Mouse (Mus musculus) neural tube, embryonic 13.5 days (tissue): ENCODE data around the gene Tdrd1. TPM values are rescaled to one million over a fixed set of nuclear protein-coding genes. Genes with fewer than 3 reads are reported as not detected.

Experiments used
- ATAC-seq: fragments of 200-750 bp; cut with Nextera tagmentation; 2 replicates; pipeline ENCODE4 v1.8.0; 2017; ENCODE audit warnings: low read depth, mild to moderate bottlenecking, moderate TSS enrichment, moderate library complexity
- H3K27ac ChIP-seq: fragments of 300-500 bp; sonication (generic); replicated peaks from 2 replicates; pipeline ENCODE4 v1.5.1; 2015; ENCODE audit warnings: moderate library complexity, mild to moderate bottlenecking, inconsistent platforms
- H3K27me3 ChIP-seq: fragments of 300-500 bp; sonication (generic); 2 replicates; pipeline ENCODE4 v1.6.1; 2015; ENCODE audit warnings: mild to moderate bottlenecking, inconsistent platforms
- H3K36me3 ChIP-seq: fragments of 300-500 bp; sonication (generic); 2 replicates; pipeline ENCODE4 v1.6.1; 2015; ENCODE audit warnings: mild to moderate bottlenecking, inconsistent platforms
- H3K4me1 ChIP-seq: fragments of 300-500 bp; sonication (generic); replicated peaks from 2 replicates; pipeline ENCODE4 v1.6.1; 2015; ENCODE audit warnings: inconsistent platforms
- H3K4me2 ChIP-seq: fragments of 300-500 bp; sonication (generic); 2 replicates; pipeline ENCODE4 v1.6.1; 2015; ENCODE audit warnings: inconsistent platforms, mild to moderate bottlenecking, moderate library complexity
- H3K4me3 ChIP-seq: fragments of 300-500 bp; sonication (generic); 2 replicates; pipeline ENCODE4 v1.5.1; 2015; ENCODE audit warnings: mild to moderate bottlenecking, inconsistent platforms
- H3K9ac ChIP-seq: fragments of 300-500 bp; sonication (generic); 2 replicates; pipeline ENCODE4 v1.6.1; 2015; ENCODE audit warnings: moderate library complexity, mild to moderate bottlenecking, inconsistent platforms
- H3K9me3 ChIP-seq: fragments of 300-500 bp; sonication (generic); 2 replicates; pipeline ENCODE4 v1.6.1; 2016; ENCODE audit warnings: inconsistent platforms
- WGBS: fragments of 180-500 bp; shearing (Covaris S2); methylation state at CpG from one replicate; pipeline ENCODE4 v1.1.7; 2015; 5-methylcytosine and 5-hydroxymethylcytosine counted together
- polyA plus RNA-seq: library from polyadenylated mRNA; unstranded; fragments of >200 nt; fragmentation: Nextera tagmentation; extraction: Ambion mirVana; gene quantifications from 2 replicates; pipeline ENCODE4 v1.2.1, GENCODE M21; 2015

The Tdrd1 gene
- polyA plus RNA-seq, 1 experiment from 2014 or later = 0.52 TPM

GRCm38 (mm10) chr19:56838942-56839706, 13.1 kb downstream of the Tdrd1 start:
- H3K4me3 ChIP-seq = no peak overlapping the region
- no peaks in the 10 kb centered on the region for H3K27me3 ChIP-seq
- no peaks in the 10 kb centered on the region for H3K9me3 ChIP-seq
- no peaks in the 10 kb centered on the region for H3K36me3 ChIP-seq
- no peak overlapping the region for H3K27ac ChIP-seq
- ATAC-seq = no peak
- H3K4me2 ChIP-seq = no peak overlapping the region
- H3K9ac ChIP-seq = no peak overlapping the region
- 71% methylated on average over 17 of the region's 17 CpGs for WGBS
- H3K4me1 ChIP-seq = peaks cover 5% of the 10 kb centered on the region; the same call in 1 of the 2 replicates

DNA sequence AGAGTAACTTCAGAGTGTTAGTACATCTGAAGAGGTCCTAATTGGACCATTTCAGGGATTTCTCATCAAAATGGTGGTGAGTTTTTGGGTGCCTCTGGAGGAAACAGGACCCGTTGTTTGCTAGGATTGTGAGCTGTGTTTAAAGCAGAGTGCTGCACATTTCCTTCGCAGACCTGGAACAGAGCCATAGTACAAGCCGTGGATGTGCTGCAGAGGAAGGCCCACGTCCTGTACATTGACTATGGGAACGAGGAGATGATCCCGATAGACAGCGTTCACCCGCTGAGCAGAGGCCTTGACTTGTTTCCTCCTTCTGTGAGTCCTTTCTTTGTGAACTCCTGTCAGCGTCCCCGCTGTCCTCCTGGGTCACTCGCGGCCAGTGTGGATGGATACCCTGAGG, 17.0 kb downstream of the Tdrd1 start:
- Histone ChIP-seq H3K9me3 (peaks cover 13% of the 10 kb centered on the region; the same call in 1 of the 2 replicates), H3K27me3 (no peaks in the 10 kb centered on the region), H3K4me2 (no peak overlapping the region), H3K9ac (no peak overlapping the region), H3K4me3 (no peak overlapping the region), H3K27ac (no peak overlapping the region), H3K4me1 (no peaks in the 10 kb centered on the region; the same call in 1 of the 2 replicates), H3K36me3 (no peaks in the 10 kb centered on the region; the same call in 1 of the 2 replicates)
- 78% methylated on average over 12 of the region's 12 CpGs for WGBS
- ATAC-seq = no peak

DNA sequence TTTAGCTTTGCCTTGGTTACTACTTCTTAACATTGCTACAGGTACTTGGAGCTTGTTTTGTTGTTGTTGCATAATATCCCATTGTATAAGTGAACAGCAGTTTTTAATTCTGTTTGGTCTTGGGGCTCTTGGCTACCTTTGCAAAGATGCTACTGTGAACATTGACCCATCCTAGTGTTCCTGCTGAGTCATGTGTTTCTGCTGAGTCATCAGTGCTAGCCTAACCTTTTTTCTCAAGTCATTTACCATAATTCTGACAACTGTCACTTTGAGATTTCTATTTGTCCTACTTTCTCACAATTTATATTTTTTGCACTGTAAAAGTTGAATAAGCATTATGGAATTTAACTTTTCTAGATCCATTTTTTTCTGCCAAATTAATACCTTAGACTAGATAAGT, 26.6 kb downstream of the Tdrd1 start:
- H3K4me2 ChIP-seq = no peak overlapping the region
- no peak overlapping the region for H3K4me3 ChIP-seq
- no peak for ATAC-seq
- H3K27ac ChIP-seq = no peak overlapping the region
- no peak overlapping the region for H3K9ac ChIP-seq
- H3K9me3 ChIP-seq = no peaks in the 10 kb centered on the region; the same call in 1 of the 2 replicates
- H3K36me3 ChIP-seq = no peaks in the 10 kb centered on the region
- no peaks in the 10 kb centered on the region for H3K27me3 ChIP-seq
- H3K4me1 ChIP-seq = no peaks in the 10 kb centered on the region

DNA sequence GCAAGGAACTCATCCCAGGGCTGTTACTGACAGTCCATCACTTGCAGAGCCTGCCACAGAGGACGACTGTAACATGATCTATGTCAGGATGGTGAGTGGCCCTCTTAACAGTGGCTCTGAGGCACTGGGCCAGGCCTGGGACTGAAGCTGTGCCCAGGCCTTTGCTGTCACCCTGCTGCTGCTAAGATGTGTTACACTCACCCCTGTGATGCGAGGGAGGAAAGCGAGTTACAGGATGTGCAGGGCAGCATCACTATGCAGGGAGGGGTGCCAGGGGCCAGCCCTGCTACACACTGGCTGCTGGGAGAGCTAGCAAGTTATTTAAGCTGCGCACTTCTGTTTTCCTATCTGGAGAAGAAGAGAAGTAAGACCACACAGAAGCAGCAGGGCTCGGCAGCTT, 30.4 kb downstream of the Tdrd1 start:
- Histone ChIP-seq H3K9ac (no peak overlapping the region), H3K4me2 (no peak overlapping the region)
- no peak for ATAC-seq

GRCm38 (mm10) chr19:56867701-56868100, 41.7 kb downstream of the Tdrd1 start:
- H3K4me3 ChIP-seq = no peak overlapping the region
- no peak for ATAC-seq
- peaks cover 23% of the 10 kb centered on the region for H3K27me3 ChIP-seq
- no peak overlapping the region for H3K4me2 ChIP-seq
- H3K36me3 ChIP-seq = no peaks in the 10 kb centered on the region
- no peaks in the 10 kb centered on the region for H3K9me3 ChIP-seq
- no peak overlapping the region for H3K9ac ChIP-seq
- 63% methylated on average over 4 of the region's 4 CpGs for WGBS
- H3K4me1 ChIP-seq = no peaks in the 10 kb centered on the region
- H3K27ac ChIP-seq = no peak overlapping the region

More for the DNA sequence above, 30.4 kb downstream of the Tdrd1 start:
- Histone ChIP-seq H3K36me3 (no peaks in the 10 kb centered on the region), H3K4me1 (no peaks in the 10 kb centered on the region), H3K27ac (no peak overlapping the region), H3K9me3 (no peaks in the 10 kb centered on the region), H3K4me3 (no peak overlapping the region), H3K27me3 (no peaks in the 10 kb centered on the region)
- 59% methylated on average over 5 of the region's 5 CpGs for WGBS

DNA sequence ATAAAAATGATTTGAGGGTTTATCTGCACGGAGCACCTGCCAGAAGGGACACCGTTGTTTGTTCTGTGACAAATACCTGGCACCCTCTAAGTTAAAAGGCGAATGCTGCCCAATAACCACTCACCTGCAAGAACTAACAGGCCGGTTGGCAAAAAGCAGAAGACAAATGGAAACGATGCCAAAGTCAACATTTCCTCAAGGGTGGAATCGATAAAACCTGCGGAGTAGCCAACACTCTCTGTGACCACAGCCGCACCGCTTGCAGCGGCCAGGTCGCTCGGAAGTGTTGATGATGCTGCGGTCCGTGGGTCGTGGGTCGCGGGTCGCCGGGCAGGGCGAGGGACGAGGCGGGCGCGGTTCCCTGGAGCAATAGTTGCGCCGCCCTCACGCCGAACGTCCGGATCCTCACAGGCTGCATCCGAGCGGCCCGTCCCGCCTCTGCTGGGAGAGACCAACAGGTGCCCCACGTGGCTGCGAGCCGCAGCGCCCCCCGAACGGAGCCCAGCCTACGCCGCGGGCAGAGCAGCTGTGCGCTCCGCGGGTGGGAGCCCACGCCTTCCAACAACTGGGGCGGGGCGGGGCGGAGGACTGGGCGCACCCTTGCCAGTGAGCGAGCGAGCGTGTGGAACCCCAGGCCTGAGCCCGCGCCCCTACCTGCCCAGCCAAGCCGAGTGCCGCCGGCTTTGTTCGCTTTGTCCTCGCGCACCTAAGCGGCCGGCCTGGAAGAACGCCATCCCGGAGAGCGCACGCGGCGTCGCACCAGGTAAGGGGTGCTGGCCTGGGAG, 48.0 kb downstream of the Tdrd1 start, which contains the start of gene Vwa2:
TSS of gene Vwa2 (plus strand) at position 434 of the 785 bp plus-strand sequence.
- peak; percentile 53 for ATAC-seq
- WGBS = 3% methylated on average over 71 of the region's 71 CpGs
- Histone ChIP-seq H3K4me1 (peaks cover 31% of the 10 kb centered on the region), H3K27me3 (peaks cover 79% of the 10 kb centered on the region), H3K36me3 (no peaks in the 10 kb centered on the region), H3K9me3 (no peaks in the 10 kb centered on the region), H3K9ac (peak within 1 kb of the TSS; percentile 60), H3K4me3 (peak within 1 kb of the TSS; percentile 48), H3K4me2 (peak within 1 kb of the TSS; percentile 97), H3K27ac (no peak within 1 kb of the TSS)

DNA sequence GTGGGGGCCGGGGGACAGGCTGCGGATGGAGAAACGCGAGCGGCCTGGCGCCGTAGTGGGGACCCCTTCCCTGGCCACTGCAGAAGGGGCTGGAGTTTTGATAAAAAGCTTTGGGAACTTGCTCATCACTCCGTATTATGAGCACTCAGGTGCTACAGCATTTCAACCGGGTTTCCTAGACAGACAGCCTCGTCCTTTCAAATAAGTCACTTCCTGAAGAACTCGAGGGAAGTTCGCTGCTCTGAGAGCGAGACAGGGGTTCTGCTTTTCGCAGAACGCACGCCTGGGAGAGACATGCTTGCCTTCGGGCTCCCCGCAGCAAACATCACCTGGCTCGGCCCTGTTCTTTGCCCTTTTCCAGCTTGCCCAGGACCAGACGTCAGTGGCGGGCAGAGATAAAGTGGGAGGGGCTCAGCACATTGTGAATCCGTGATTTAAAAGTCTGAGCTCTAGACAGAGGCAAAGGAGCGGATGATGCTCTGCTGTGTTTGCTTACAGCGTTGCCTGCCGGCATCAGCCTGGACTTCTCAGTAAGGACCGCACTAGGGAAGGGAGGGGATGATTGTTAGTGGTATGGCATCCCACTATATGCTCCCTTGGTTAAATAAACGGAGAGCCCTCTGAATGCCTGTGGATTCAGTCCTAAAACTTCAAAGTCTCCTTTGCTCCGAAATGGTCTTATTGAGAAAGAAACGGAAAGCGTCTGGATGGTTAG, 48.7 kb downstream of the Tdrd1 start:
- Histone ChIP-seq H3K9ac (peak overlapping the region; percentile 60), H3K27ac (no peak overlapping the region), H3K9me3 (no peaks in the 10 kb centered on the region), H3K27me3 (peaks cover 79% of the 10 kb centered on the region), H3K4me2 (peak overlapping the region; percentile 97), H3K4me3 (peak overlapping the region; percentile 48), H3K36me3 (no peaks in the 10 kb centered on the region), H3K4me1 (peaks cover 31% of the 10 kb centered on the region)
- WGBS = 8% methylated on average over 30 of the region's 30 CpGs
- no peak for ATAC-seq

- 63% methylated on average over 6 of the region's 6 CpGs for WGBS
- no peak overlapping the region for H3K4me3 ChIP-seq
- peaks cover 34% of the 10 kb centered on the region for H3K4me1 ChIP-seq
- H3K27ac ChIP-seq = 0 out of 2 replicates have a peak overlapping the region, but pooled peaks have one; percentile 39
- no peak overlapping the region for H3K4me2 ChIP-seq
- peaks cover 61% of the 10 kb centered on the region for H3K27me3 ChIP-seq
- no peak overlapping the region for H3K9ac ChIP-seq
- ATAC-seq = no peak
- no peaks in the 10 kb centered on the region for H3K9me3 ChIP-seq
- H3K36me3 ChIP-seq = no peaks in the 10 kb centered on the region
Observed at GRCm38 (mm10) chr19:56877364-56877763, 51.4 kb downstream of the Tdrd1 start.

DNA sequence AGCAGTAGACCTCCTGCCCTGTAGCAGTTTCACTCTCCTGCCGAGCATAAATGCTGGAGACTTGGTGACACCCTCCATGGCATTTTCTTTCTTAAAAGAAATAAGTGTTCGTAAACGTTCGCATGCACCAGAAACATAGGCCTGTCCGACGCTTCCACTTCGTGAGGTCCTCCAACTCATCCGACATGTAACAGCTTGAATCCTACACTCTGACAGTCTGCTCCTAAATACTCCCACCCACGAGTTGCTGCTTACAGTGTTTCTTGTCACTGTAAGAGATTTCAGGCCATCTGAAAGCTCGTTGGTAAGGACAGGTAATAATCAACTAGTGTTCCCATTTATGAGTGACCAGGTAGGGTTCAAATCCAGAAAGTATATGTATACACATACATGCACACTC, 61.9 kb downstream of the Tdrd1 start:
- no peaks in the 10 kb centered on the region for H3K27me3 ChIP-seq
- H3K9ac ChIP-seq = no peak overlapping the region
- H3K4me1 ChIP-seq = peaks cover 9% of the 10 kb centered on the region; the same call in 1 of the 2 replicates
- no peaks in the 10 kb centered on the region for H3K9me3 ChIP-seq
- H3K4me2 ChIP-seq = no peak overlapping the region
- no peak for ATAC-seq
- H3K36me3 ChIP-seq = no peaks in the 10 kb centered on the region
- 87% methylated on average over 10 of the region's 10 CpGs for WGBS
- H3K4me3 ChIP-seq = no peak overlapping the region
- H3K27ac ChIP-seq = no peak overlapping the region

DNA sequence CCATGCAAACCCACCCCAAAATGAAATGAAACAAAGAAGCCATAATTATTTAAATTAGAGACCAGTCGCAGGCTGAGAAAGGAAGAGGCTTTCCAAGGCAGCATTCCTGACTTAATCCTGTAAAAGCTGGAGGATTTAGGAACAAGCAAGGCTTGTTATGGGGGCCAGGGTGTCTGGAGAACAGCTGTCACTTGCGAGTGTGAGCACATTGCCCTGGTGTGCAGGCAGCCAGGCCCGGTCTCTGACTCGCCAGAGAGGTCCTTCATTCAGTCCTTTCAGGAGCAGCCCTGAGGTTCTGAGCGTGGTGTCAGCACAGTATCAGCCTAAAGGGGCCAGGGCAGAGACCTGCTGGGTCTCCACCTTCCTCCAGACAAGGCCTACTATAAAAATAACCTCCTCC, 62.6 kb downstream of the Tdrd1 start:
- no peaks in the 10 kb centered on the region for H3K9me3 ChIP-seq
- no peak overlapping the region for H3K9ac ChIP-seq
- no peak for ATAC-seq
- H3K27ac ChIP-seq = no peak overlapping the region
- H3K4me3 ChIP-seq = no peak overlapping the region
- H3K36me3 ChIP-seq = no peaks in the 10 kb centered on the region
- peaks cover 9% of the 10 kb centered on the region; the same call in 1 of the 2 replicates for H3K4me1 ChIP-seq
- no peak overlapping the region for H3K4me2 ChIP-seq
- no peaks in the 10 kb centered on the region for H3K27me3 ChIP-seq
- WGBS = 82% methylated on average over 5 of the region's 5 CpGs

GRCm38 (mm10) chr19:56891438-56891837, 65.4 kb downstream of the Tdrd1 start:
- 50% methylated on average over 2 of the region's 2 CpGs for WGBS
- Histone ChIP-seq H3K27ac (no peak overlapping the region), H3K4me1 (peaks cover 9% of the 10 kb centered on the region; the same call in 1 of the 2 replicates), H3K4me2 (no peak overlapping the region), H3K4me3 (no peak overlapping the region), H3K27me3 (no peaks in the 10 kb centered on the region), H3K36me3 (no peaks in the 10 kb centered on the region), H3K9ac (no peak overlapping the region), H3K9me3 (no peaks in the 10 kb centered on the region)
- no peak for ATAC-seq

DNA sequence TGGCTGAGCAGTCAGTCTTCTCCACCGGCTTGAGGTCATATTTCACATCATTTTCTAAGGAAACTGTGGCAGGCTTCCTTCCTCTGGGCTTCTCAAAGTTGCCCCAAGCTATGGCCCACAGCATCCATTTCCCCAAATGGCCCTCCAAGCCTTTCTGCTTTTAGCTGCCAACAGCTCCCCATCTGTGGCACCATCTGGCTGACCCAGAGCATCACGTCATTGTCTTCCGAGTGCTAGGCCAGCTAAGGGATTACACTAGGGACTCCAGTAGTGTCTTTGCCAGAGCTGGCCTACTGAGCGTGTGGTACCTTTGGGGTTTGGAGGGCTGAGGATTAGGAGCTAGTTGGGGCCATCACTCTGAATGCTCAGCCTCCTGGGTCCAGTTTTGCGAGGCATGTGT, 66.6 kb downstream of the Tdrd1 start:
- no peaks in the 10 kb centered on the region for H3K9me3 ChIP-seq
- H3K27me3 ChIP-seq = no peaks in the 10 kb centered on the region
- H3K4me3 ChIP-seq = no peak overlapping the region
- H3K4me2 ChIP-seq = no peak overlapping the region
- H3K27ac ChIP-seq = no peak overlapping the region
- peaks cover 9% of the 10 kb centered on the region; the same call in 1 of the 2 replicates for H3K4me1 ChIP-seq
- H3K9ac ChIP-seq = no peak overlapping the region
- 58% methylated on average over 5 of the region's 5 CpGs for WGBS
- no peak for ATAC-seq
- H3K36me3 ChIP-seq = no peaks in the 10 kb centered on the region
